Mouse (Mus musculus): ENCODE results near the gene Idnk.

The Idnk gene

DNA sequence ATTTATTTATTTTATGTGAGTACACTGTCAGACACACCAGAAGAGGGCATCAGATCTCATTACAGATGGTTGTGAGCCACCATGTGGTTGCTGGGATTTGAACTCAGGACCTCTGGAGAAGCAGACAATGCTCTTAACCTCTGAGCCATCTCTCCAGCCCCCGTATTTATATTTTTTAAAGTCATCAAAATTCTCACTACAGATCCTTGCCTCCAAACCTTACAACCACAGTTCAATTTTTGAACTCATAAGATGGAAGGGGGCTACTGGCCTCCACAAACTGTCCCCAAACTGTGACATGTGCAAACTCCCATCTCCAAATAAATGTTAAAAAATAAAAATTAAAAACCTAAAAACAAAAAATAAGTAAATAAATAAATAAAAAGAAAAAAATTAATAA lies 9.7 kb upstream of the Idnk start:
- DNase-seq, result no peak

DNA sequence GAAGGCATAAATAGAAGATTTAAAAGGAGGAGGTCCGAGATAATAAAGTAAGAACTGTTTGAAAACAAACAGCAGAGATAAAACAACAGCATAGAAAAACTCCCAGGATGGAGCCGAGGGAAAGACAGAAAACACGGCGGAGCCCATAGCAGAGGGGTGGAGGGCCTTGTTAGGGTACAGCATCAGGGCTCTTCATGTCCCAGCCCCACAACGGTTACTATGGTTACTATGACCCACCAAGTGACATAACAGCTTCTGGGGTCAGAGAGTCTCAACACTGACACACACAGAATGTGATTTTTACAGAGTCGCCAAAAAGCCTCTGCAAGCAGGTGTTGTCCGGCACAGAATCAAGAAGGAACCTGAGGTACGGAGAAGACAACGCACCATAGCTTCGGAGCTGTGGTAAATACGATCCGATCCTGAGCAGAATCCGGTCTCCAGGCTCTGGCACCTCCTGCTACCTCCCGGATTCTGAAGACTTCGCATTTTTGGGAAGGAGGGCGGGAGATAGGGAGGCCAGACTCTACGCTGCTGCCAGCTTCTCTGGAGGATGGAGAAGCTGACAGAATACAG lies 9.1 kb upstream of the Idnk start:
- DNase-seq, result peak; percentile 89

DNA sequence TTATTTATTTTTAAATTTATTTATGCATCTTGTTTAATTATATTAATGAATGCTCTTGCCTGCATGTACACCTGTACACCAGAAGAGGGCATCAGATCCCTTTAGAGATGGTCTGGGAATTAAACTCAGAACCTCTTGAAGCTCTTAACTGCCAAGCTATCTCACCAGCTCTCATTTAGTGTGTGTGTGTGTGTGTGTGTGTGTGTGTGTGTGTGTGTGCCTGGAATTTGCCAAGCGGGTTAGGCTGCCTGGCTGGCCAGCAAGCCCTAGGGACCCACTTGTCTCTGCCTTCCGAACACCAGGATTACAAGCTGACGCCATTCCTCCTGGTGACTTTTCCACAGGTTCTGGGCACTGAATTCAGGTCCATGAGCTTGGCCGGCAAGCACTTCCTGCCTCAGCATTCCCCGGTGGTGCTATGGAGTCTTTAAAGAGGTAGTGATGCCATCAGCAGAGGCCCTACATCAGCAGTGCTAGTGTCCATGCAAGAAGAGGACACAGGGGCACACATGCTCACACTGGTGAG lies 8.4 kb upstream of the Idnk start:
- DNase-seq, result peak; percentile 82

DNA sequence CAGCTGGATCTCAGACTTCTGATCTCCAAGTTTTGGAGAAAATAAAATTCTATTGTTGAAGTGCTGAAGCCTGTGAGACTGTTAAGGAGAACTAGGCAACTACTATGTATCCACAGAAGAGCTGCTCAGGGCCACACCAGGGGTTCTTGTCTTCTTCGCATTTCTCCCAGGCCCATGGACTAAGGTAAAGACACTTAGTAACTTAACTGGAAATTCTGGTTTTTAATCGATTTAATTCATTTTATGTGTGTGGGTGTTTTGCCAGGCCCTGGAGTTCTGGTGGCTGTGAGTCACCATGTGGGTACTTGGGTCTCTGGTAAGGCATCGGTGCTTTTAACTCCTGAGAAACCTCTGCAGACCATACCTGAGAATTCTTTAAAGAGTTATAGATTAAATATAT lies 7.8 kb upstream of the Idnk start:
- DNase-seq, result no peak

GRCm38 (mm10) chr13:58150442-58150841 lies 7.0 kb upstream of the Idnk start:
- no peak for DNase-seq

- no peak for DNase-seq
Measured at GRCm38 (mm10) chr13:58156031-58156430, 1.4 kb upstream of the Idnk start.

DNA sequence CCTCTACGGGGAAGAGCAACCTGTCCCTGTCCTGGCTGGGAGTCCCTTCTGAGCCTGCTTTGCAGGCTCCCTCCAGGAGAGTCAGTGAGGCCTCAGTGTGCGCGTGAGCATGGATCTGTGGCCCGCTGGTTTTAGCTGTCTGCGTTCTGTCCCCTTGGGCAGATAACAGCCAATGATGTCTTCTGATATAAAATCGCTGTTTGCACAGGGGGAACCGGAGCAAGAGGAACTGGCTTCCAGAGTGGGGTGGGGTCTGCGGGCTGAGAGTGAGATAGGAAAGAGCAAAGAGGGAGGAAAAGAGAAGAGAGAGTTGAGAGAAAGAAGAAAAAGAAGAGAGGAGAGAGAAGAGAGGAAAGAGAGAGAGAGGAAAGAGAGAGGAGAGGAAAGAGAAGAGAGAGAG lies 413 bp upstream of the Idnk start:
- DNase-seq, result no peak

- DNase-seq, result peak; percentile 98
Measured at GRCm38 (mm10) chr13:58158099-58158912, 857 bp downstream of the Idnk start.

GRCm38 (mm10) chr13:58160761-58161160 lies 3.3 kb downstream of the Idnk start:
- no peak for DNase-seq

DNA sequence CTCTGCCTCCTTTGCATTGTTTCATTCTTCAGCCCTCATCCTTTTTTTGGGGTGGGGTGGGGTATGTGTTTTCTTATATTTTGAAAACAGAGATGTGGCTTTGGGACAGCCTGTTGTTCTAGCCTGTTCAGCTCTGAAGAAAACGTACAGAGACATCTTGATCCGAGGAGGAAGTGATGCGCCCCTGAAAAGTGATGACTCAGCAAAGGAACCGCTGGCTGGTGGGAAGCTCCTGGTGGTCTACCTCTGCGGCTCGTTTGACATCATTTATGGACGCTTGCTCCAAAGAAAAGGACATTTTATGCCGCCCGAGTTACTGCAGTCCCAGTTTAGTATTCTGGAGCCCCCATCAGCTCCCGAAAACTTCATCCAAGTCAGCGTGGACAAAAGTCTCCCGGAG lies 5.9 kb downstream of the Idnk start:
- no peak for DNase-seq

- no peak for DNase-seq
Measured at GRCm38 (mm10) chr13:58168119-58168518, 10.7 kb downstream of the Idnk start.

DNA sequence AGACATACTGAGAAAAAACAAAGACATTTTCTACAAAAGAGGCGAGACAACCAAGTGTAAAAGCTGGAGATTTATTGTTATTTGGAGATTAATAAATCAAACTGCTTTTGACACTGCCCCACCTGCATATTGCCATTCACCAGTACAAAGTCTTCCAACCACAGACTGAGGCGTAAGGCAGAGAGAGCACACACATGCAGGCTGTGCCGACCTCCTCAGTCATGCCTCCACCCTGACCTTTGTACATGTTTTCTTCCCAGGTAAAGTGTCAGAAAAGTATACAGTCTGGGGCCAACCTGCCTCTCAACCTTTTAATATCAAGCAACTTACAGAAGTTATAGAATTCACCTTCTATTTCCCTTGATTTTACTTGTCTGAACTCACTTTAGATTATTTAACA lies 18.7 kb downstream of the Idnk start:
- no peak for DNase-seq

DNA sequence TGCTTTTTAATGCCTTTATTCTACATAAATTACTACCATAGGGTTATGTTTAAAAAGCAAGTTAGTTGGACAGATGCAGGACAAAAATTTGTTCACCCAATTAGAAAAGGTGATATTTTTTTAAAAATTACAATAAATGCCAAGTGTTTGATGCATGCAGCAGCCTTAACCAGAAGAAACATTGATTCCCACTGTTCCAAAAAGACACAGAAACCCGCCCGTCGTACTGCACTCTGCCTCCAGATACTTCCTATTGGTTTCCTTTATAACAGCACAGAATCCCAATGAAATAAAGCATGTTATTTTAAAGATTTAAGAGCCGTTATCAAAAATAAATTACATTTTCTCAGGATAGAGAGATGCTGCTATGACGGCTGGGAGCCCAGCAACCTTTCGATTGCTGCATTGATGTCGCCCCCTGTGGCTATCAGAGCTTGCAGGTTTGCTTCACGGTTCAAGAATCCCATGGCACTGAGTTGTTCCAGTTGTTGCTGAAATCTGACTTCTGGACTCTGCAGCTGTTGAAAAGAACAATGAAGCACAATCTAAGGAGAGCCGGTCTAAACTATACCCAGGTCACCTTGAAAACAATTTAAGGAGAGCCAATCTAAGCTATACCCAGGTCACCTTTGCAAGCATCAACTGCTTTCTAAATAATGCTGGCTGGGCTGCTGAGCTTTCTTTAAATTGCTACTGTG lies 20.2 kb downstream of the Idnk start:
- DNase-seq, result peak; percentile 100

DNA sequence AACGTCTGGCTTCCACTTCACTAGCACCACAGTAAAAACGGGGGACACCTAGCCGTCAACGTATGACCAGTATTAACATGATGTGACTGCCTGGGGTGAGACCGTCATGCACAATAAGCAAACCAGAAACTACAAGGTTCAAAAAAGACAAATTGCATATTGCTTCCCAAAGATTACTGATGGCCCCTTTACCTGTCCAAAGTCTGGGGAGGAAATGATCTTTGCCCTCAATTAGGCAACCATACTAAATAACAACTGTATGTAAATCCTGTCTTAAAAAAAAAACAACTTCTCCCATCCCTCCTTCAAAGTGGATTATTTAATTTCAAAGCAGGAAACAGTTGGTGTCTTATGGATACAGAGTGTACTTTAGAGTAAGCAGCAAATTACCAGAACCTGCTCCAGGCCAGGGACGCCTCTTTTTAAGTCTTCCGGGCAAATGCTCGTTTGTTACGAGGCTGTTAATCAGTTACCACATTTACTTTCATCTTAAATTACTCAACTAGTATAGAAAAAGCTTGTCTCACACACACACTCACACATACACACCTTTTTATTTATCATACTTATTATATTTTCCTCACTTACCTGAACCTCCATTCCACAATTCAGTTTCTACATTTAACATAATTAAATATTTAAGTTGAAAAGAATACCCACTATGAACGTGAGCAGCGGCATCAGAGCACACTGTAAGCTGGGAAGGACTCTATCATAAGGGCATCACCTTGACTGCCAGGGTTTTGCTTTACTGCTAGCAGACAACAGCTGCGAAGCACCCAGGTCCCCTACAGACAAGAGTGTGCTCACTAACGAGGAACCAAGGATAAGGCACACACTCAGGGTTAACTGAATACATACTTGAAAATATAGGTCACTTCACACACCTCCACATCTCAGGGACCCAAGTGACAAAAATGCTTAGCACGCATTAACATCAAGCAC lies 24.4 kb downstream of the Idnk start:
- DNase-seq, result peak; percentile 70

GRCm38 (mm10) chr13:58184111-58184510 lies 26.7 kb downstream of the Idnk start:
- DNase-seq, result peak; percentile 73

DNA sequence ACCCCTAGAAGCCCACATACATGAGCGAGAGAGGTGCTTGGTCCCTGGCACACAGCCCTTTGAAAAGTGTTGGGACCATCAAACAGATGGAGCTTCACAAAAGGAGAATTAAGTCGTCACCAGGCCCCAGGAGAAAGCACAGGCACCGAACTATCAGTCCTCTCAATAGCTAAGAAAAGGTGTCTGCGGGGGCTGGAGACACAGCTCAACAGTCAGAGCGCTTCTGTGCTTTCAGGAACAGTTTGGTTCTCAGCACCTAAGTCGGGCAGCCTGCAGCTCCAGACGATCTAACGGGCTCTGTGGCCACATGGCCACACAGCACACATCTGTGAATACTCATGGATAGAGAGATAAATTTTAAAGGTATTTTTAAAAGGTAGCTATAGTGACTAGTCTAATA lies 28.8 kb downstream of the Idnk start:
- peak; percentile 72 for DNase-seq

GRCm38 (mm10) chr13:58187751-58188150 lies 30.3 kb downstream of the Idnk start:
- peak; percentile 59 for DNase-seq

DNA sequence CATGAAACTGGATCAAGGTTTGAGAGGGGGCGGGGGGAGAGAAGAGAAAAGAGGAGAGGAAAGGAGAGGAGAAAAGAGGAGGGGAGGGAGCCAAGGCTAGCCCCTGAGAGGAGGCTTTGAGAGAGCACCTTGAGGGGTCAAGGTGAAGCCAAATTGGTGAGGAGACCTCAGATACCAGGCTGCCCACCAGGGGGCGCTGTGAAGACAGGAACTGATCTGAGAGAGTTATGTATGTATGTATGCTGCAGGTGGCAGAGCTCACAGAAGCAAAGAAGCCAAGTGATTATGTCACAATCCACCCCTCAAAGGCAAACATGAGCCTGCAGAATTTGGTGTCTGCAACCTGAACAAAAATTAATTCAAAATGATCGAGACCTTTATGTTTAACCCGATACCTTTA lies 31.0 kb downstream of the Idnk start:
- peak; percentile 93 for DNase-seq

DNA sequence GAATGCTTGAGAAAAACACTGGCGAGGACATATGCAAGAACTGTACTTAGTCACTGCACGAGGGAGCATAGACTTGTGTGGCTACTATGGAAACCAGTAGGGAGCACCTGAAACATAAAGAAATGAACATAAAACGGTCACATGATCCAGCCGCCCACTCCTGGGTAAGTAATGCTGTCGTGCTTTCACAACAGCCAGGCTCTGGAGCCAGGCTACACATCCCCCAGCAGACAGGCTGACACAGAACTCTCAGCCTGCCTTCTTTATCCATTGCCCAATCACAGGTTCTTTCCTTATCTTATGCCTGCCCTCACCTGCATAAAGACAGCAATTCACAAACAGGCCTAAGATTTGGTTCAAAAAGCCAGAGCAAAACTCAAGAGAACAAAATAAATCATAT lies 32.0 kb downstream of the Idnk start:
- no peak for DNase-seq

- peak; percentile 68 for DNase-seq
Measured at GRCm38 (mm10) chr13:58191516-58191915, 34.1 kb downstream of the Idnk start.

- DNase-seq, result peak; percentile 62
Measured at GRCm38 (mm10) chr13:58192146-58192545, 34.7 kb downstream of the Idnk start.

GRCm38 (mm10) chr13:58193221-58193620 lies 35.8 kb downstream of the Idnk start:
- DNase-seq, result peak; percentile 72

DNA sequence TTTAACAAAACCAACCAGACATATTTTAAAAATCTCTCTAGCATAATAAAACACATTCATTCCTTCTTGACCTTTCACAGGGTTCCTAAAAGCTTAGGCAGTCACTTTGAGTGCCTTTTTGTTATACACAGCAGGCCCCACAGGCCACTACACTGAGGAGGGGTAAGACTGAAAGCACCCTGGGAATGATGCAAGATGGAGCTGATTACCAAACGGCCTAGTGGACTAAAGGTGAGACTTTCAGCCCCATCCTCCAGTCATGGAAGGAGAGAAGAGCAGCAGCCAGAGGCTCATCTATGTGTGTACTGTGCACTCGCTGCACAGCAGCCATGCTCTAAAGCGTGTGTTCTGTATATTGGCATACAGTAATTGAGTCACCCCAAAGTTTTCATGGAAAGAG lies 37.5 kb downstream of the Idnk start:
- peak; percentile 33 for DNase-seq
